In genomic region chr10:120026437-120026836, GRCm38 (mm10) we compare ENCODE assay signal across 19 mouse cellular contexts.
DNase-seq lines count a peak whose midpoint lies in the region; ATAC-seq and TF ChIP-seq lines count a peak whose summit lies in the region.
"Had no signal": no experiment of that assay in that cellular context is flagged by ENCODE, and none has a peak within 500 bp of the region (broad histone marks: within the 10 kb centered on the region; RNA-seq: fewer than 3 reads in every experiment).

No protein-coding gene starts in this region.

- H3K27me3 ChIP-seq in hindbrain, embryonic 13.5 days: no peaks in the 10 kb centered on the region
- H3K27me3 ChIP-seq in hindbrain, embryonic 12.5 days: no peaks in the 10 kb centered on the region
- H3K27me3 ChIP-seq in C2C12 (ENCODE audit: control insufficient read depth, insufficient read depth, insufficient read length): no peaks in the 10 kb centered on the region
- H3K27me3 ChIP-seq in limb, embryonic 14.5 days (ENCODE audit: control insufficient read depth, insufficient read depth, low read length): no peaks in the 10 kb centered on the region
- H3K27me3 ChIP-seq: heart, embryonic 13.5 days; kidney, embryonic 15.5 days; liver, embryonic 13.5 days; neural tube, embryonic 12.5 days had no signal

- DNase-seq in brain, embryonic 18.5 days (ENCODE audit: low read depth, low spot score): peak; percentile 64
- DNase-seq in limb, embryonic 14.5 days (ENCODE audit: low spot score): peak; percentile 13
- DNase-seq in layer of hippocampus, postnatal 36 days: no peak
- no peak for DNase-seq in heart, postnatal 25 days (ENCODE audit: low spot score)
- DNase-seq in adipocyte (ENCODE audit: low spot score): no peak
- DNase-seq: cerebellum, adult 9-11 months; gastrocnemius, postnatal 36 days; liver, embryonic 13.5 days; lung, postnatal 10 days; right cerebral cortex, adult 18-20 months; thymus, postnatal 25 days had no signal

- no peak overlapping the region for H3K4me2 ChIP-seq in hindbrain, embryonic 13.5 days
- H3K4me2 ChIP-seq in hindbrain, embryonic 12.5 days (replicated peaks): no peak overlapping the region
- no peak overlapping the region for H3K4me2 ChIP-seq in limb, embryonic 14.5 days (replicated peaks; ENCODE audit: low read depth, low read length, severe bottlenecking)
- H3K4me2 ChIP-seq: heart, embryonic 13.5 days; kidney, embryonic 15.5 days; liver, embryonic 13.5 days; neural tube, embryonic 12.5 days had no signal

- H3ac ChIP-seq in C2C12 (ENCODE audit: control insufficient read depth, insufficient read length, low read depth): no peak overlapping the region

- WGBS in hindbrain, embryonic 13.5 days: 56% methylated on average over 10 of the region's 10 CpGs
- WGBS in hindbrain, embryonic 12.5 days: 57% methylated on average over 10 of the region's 10 CpGs
- 81% methylated on average over 10 of the region's 10 CpGs for WGBS in limb, embryonic 14.5 days

- no peak for TF ChIP-seq CTCF in C2C12 (IDR thresholded peaks at IDR 0.05; ENCODE audit: control insufficient read depth, insufficient read depth, insufficient read length)

- peak; percentile 65 for ATAC-seq in hindbrain, embryonic 13.5 days (ENCODE audit: low FRiP score)
- no peak for ATAC-seq in hindbrain, embryonic 12.5 days (ENCODE audit: low FRiP score)
- ATAC-seq in limb, embryonic 14.5 days (ENCODE audit: low FRiP score, low read depth): peak; percentile 47; the same call in 1 of the 2 replicates
- ATAC-seq: CD4-positive, CD25-positive, alpha-beta regulatory T cell, adult 4 months; inflammation-experienced regulatory T-cells, adult 6 months had no signal

- intact Hi-C loops in heart, postnatal 25 days (cut with DNase I): no loop called here

- H3K36me3 ChIP-seq in hindbrain, embryonic 13.5 days: peaks cover 6% of the 10 kb centered on the region
- no peaks in the 10 kb centered on the region for H3K36me3 ChIP-seq in hindbrain, embryonic 12.5 days
- no peaks in the 10 kb centered on the region for H3K36me3 ChIP-seq in C2C12 (ENCODE audit: control insufficient read depth, insufficient read depth)
- no peaks in the 10 kb centered on the region for H3K36me3 ChIP-seq in limb, embryonic 14.5 days (ENCODE audit: control insufficient read depth, insufficient read depth, low read length)
- H3K36me3 ChIP-seq: heart, embryonic 13.5 days; kidney, embryonic 15.5 days; liver, embryonic 13.5 days; neural tube, embryonic 12.5 days had no signal

- peaks cover 6% of the 10 kb centered on the region; the same call in 1 of the 2 replicates for H3K4me1 ChIP-seq in hindbrain, embryonic 13.5 days (replicated peaks)
- H3K4me1 ChIP-seq in hindbrain, embryonic 12.5 days: peaks cover 4% of the 10 kb centered on the region; the same call in 1 of the 2 replicates
- no peaks in the 10 kb centered on the region for H3K4me1 ChIP-seq in limb, embryonic 14.5 days (ENCODE audit: control insufficient read depth, insufficient read depth, low read length)
- H3K4me1 ChIP-seq: heart, embryonic 13.5 days; kidney, embryonic 15.5 days; liver, embryonic 13.5 days; neural tube, embryonic 12.5 days had no signal

- no peak overlapping the region; the same call in 1 of the 2 replicates for H3K9ac ChIP-seq in hindbrain, embryonic 13.5 days
- no peak overlapping the region for H3K9ac ChIP-seq in hindbrain, embryonic 12.5 days
- no peak overlapping the region for H3K9ac ChIP-seq in limb, embryonic 14.5 days (ENCODE audit: low read depth, low read length, severe bottlenecking)
- H3K9ac ChIP-seq: heart, embryonic 13.5 days; kidney, embryonic 15.5 days; liver, embryonic 13.5 days; neural tube, embryonic 12.5 days had no signal

- no peaks in the 10 kb centered on the region for H3K79me2 ChIP-seq in C2C12 (ENCODE audit: control insufficient read depth, insufficient read depth)

- TF ChIP-seq POLR2A in limb, embryonic 14.5 days (IDR thresholded peaks at IDR 0.05; ENCODE audit: borderline replicate concordance, extremely low read depth, insufficient read depth, insufficient read length): no peak

- peak overlapping the region; percentile 31; the same call in 1 of the 2 replicates for H3K27ac ChIP-seq in hindbrain, embryonic 13.5 days
- H3K27ac ChIP-seq in hindbrain, embryonic 12.5 days: no peak overlapping the region
- no peak overlapping the region for H3K27ac ChIP-seq in limb, embryonic 14.5 days (replicated peaks; ENCODE audit: low read depth, low read length)
- H3K27ac ChIP-seq: heart, embryonic 13.5 days; kidney, embryonic 15.5 days; liver, embryonic 13.5 days; neural tube, embryonic 12.5 days had no signal

- no peaks in the 10 kb centered on the region for H3K79me3 ChIP-seq in C2C12 (ENCODE audit: low read depth)

- H3K4me3 ChIP-seq in hindbrain, embryonic 13.5 days: no peak overlapping the region
- H3K4me3 ChIP-seq in hindbrain, embryonic 12.5 days: no peak overlapping the region
- H3K4me3 ChIP-seq in C2C12 (ENCODE audit: insufficient read depth, poor library complexity, severe bottlenecking): no peak overlapping the region
- H3K4me3 ChIP-seq in limb, embryonic 14.5 days (replicated peaks; ENCODE audit: low read length): no peak overlapping the region
- H3K4me3 ChIP-seq: heart, embryonic 13.5 days; kidney, embryonic 15.5 days; liver, embryonic 13.5 days; neural tube, embryonic 12.5 days had no signal

- no peaks in the 10 kb centered on the region for H3K9me3 ChIP-seq in hindbrain, embryonic 13.5 days
- no peaks in the 10 kb centered on the region for H3K9me3 ChIP-seq in hindbrain, embryonic 12.5 days (replicated peaks)
- H3K9me3 ChIP-seq in limb, embryonic 14.5 days (ENCODE audit: control insufficient read depth, low read length): no peaks in the 10 kb centered on the region
- H3K9me3 ChIP-seq: heart, embryonic 13.5 days; kidney, embryonic 15.5 days; liver, embryonic 13.5 days; neural tube, embryonic 12.5 days had no signal

TF ChIP-seq in C2C12, 6 proteins besides CTCF, POLR2A, EP300 and RAD21:
- no peak for TF ChIP-seq MAX (IDR thresholded peaks at IDR 0.05)
- no peak for TF ChIP-seq USF1 (IDR thresholded peaks at IDR 0.05; ENCODE audit: low read depth)
- peak; percentile 64 for TF ChIP-seq MYOD1 (IDR thresholded peaks at IDR 0.05; ENCODE audit: control insufficient read depth, insufficient read length, low read depth)
- no peak for TF ChIP-seq FOSL1 (IDR thresholded peaks at IDR 0.05; ENCODE audit: insufficient read depth, low read length, poor library complexity, severe bottlenecking)

Comparison
In these comparisons a context has a peak if more than half of its experiments do, and no peak if none do; other contexts are left out.
1. DNase-seq: peak in brain, embryonic 18.5 days (single experiment) and limb, embryonic 14.5 days (single experiment); none in layer of hippocampus, postnatal 36 days (0 of 2), heart, postnatal 25 days (single experiment) and adipocyte (single experiment).